Mouse (Mus musculus) stomach, embryonic 14.5 days (tissue): Measurements from ENCODE around the gene Abhd11. TPM values are rescaled to one million over a fixed set of nuclear protein-coding genes. Genes with fewer than 3 reads are reported as not detected.
"Not testable (repeated sequence)": the region's sequence is repeated elsewhere in the genome, so short reads cannot be mapped to it uniquely, and the experiment has no call there.

Experiments
- ATAC-seq: fragments of 200-750 bp; cut with Nextera tagmentation; 2 replicates; pipeline ENCODE4 v1.8.0; 2017; ENCODE audit warnings: low read depth, moderate TSS enrichment; ENCODE audit not compliant: insufficient number of reproducible peaks, insufficient read depth, low FRiP score
- H3K27ac ChIP-seq: fragments of 300-500 bp; sonication (generic); 2 replicates; pipeline ENCODE4 v1.5.1; 2014; ENCODE audit warnings: mild to moderate bottlenecking, low read length, moderate library complexity, mixed read lengths
- H3K27me3 ChIP-seq: fragments of 300-500 bp; sonication (generic); 2 replicates; pipeline ENCODE4 v1.6.1; 2014; ENCODE audit warnings: low read length, control low read depth, mixed read lengths; ENCODE audit not compliant: control insufficient read depth, insufficient read depth
- H3K36me3 ChIP-seq: fragments of 300-500 bp; sonication (generic); 2 replicates; pipeline ENCODE4 v1.6.1; 2014; ENCODE audit warnings: mild to moderate bottlenecking, control low read depth, low read length, moderate library complexity, mixed read lengths; ENCODE audit not compliant: control insufficient read depth, insufficient read depth
- H3K4me1 ChIP-seq: fragments of 300-500 bp; sonication (generic); 2 replicates; pipeline ENCODE4 v1.6.1; 2014; ENCODE audit warnings: low read length, control low read depth, mixed read lengths; ENCODE audit not compliant: control insufficient read depth, insufficient read depth
- H3K4me2 ChIP-seq: fragments of 300-500 bp; sonication (generic); replicated peaks from 2 replicates; pipeline ENCODE4 v1.6.1; 2014; ENCODE audit warnings: low read depth, low read length, control low read depth
- H3K4me3 ChIP-seq: fragments of 300-500 bp; sonication (generic); 2 replicates; pipeline ENCODE4 v1.5.1; 2014; ENCODE audit warnings: low read depth, low read length, control low read depth
- H3K9ac ChIP-seq: fragments of 300-500 bp; sonication (generic); replicated peaks from 2 replicates; pipeline ENCODE4 v1.6.1; 2014; ENCODE audit warnings: low read depth, mild to moderate bottlenecking, control low read depth, low read length, moderate library complexity, mixed read lengths
- H3K9me3 ChIP-seq: fragments of 300-500 bp; sonication (generic); 2 replicates; pipeline ENCODE4 v1.6.1; 2016; ENCODE audit warnings: low read depth, low read length, control low read depth; ENCODE audit not compliant: control insufficient read depth
- WGBS: fragments of 180-500 bp; shearing (Covaris S2); extraction: QIAGEN DNeasy Blood & Tissue Kit; methylation state at CpG from one replicate; pipeline ENCODE4 v1.1.7; 2014; 5-methylcytosine and 5-hydroxymethylcytosine counted together
- polyA plus RNA-seq: library from polyadenylated mRNA; unstranded; fragments of >200 nt; fragmentation: Nextera tagmentation; extraction: Ambion mirVana; gene quantifications from 2 replicates; pipeline ENCODE4 v1.2.1, GENCODE M21; 2014

Abhd11 gene
- polyA plus RNA-seq, 1 experiment from 2014 or later: 73.3 TPM

DNA sequence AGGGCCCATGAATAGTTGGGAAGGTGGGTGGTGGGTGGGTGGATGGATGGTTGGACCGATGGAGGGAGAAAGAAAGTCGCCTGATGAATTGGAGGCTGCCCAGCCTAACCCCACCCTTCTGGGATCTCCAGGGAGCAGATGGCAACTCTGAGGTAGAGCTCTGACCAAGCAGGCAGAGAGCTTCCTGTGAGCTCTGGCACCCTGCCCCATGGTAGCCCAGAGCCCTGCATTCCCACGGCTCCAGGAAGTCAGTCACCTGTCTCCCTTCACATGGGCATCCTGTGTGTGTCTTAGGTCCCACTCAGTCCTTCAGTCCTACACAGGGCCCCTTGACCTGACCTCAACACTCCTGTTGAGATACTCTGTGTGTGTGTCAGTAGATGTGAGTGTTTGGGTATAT, 29.0 kb downstream of the Abhd11 start:
- Histone ChIP-seq H3K4me2 (no peak overlapping the region), H3K9ac (no peak overlapping the region), H3K36me3 (no peaks in the 10 kb centered on the region), H3K4me1 (peaks cover 3% of the 10 kb centered on the region; the same call in 1 of the 2 replicates), H3K27me3 (no peaks in the 10 kb centered on the region), H3K9me3 (peaks cover 3% of the 10 kb centered on the region; the same call in 1 of the 2 replicates), H3K4me3 (no peak overlapping the region), H3K27ac (no peak overlapping the region)
- no peak for ATAC-seq
- 78% methylated on average over 3 of the region's 3 CpGs for WGBS

DNA sequence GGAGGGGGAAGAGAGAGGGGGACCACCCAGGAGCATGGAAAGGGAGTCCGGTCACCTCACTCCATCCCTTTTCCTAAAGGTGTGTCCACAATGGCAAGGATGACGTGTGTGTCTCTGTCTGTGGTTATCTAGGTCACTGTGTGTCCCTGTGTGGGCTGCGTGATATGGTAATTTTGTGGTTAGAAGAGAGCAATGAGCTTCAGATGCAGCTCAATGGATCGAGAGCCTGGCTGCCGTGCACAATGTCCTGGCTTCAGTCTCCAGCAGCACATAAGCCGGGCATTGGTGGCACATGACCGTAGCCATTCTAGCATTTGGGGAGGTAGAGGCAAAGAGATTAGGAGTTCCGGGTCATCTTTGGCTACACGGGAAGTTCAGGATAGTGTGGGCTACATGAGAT, 30.6 kb downstream of the Abhd11 start:
- Histone ChIP-seq H3K4me1 (peaks cover 3% of the 10 kb centered on the region; the same call in 1 of the 2 replicates), H3K27me3 (no peaks in the 10 kb centered on the region), H3K4me2 (no peak overlapping the region), H3K9ac (no peak overlapping the region), H3K9me3 (no peaks in the 10 kb centered on the region), H3K36me3 (peaks cover 1% of the 10 kb centered on the region; the same call in 1 of the 2 replicates), H3K27ac (no peak overlapping the region), H3K4me3 (no peak overlapping the region)
- WGBS: 80% methylated on average over 9 of the region's 9 CpGs
- no peak for ATAC-seq

DNA sequence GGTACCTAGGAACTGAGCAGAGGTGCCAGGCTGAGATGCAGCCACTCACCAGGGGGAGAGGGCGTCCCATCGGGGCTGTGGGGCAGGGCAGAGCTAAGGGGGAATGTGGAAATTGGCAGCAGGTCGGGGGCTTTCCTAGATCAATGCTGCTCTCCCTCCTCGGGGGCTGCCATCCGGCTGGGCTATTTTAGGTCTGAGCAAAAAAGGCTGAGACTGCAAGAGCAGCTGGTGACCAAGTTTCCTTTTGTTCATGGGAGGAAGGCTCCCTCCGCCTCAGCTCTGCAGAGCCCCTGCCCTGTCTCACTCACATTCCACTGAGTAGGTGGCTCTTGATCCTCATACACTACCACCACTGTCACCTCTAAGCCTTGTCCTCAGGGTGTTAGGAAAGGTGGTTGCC, 31.1 kb downstream of the Abhd11 start:
- WGBS: 52% methylated on average over 6 of the region's 6 CpGs
- H3K4me3 ChIP-seq: no peak overlapping the region
- H3K27ac ChIP-seq: no peak overlapping the region

DNA sequence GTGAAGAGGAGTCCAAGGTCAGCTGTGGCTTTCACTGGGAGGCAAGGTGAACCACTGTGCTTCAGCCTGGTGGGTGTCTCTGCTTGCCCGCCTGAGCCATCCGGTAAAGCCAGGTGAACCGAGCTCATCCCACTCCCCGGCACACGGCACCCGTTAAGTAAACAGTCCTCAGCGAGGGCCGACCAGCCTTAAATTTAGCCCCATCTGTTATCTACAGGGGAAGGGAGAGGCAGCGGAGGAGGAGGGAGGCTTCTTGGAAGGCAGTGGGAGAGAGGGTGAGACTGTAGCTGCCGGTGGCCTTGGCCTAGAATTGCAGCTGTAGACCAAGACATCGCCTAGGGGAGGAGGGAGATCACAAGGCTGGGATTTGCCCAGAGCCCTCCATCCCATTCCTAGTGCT, 31.8 kb downstream of the Abhd11 start:
- whole genome bisulfite sequencing: 39% methylated on average over 11 of the region's 11 CpGs

More for the DNA sequence above, 31.1 kb downstream of the Abhd11 start:
- Histone ChIP-seq H3K9me3 (no peaks in the 10 kb centered on the region), H3K36me3 (peaks cover 7% of the 10 kb centered on the region; the same call in 1 of the 2 replicates), H3K9ac (no peak overlapping the region), H3K4me2 (no peak overlapping the region), H3K27me3 (no peaks in the 10 kb centered on the region), H3K4me1 (peaks cover 3% of the 10 kb centered on the region; the same call in 1 of the 2 replicates)
- ATAC-seq: no peak

DNA sequence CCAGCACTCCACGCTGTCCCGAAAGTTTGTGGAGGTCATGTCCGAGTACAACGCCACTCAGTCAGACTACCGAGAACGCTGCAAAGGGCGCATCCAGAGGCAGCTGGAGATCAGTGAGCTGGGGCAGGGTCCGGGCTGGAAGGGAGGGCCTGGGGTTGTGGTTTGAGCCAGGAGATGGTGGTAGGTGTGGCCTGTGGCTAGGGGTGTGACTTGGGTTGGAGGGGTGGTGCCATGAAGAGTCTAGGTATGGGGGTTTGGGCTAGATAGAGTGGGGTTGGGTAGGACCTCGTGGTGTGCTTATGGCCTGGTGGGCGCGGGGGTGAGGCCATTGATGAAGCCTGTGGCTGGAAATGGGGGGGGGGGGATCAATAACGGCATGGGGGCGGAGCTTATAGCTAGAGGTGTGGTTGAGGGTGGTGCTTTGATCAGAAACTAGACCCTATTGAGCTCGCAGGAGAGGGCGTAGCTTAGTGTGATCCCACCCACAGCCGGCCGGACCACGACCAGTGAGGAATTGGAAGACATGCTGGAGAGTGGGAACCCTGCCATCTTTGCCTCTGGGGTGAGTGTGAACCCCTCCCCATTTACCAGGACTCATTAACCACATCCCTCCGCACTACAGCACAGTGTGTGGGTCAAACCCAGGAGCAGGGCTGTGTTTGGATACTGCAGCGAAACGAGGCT, 33.3 kb downstream of the Abhd11 start:
- no peak overlapping the region for H3K27ac ChIP-seq
- no peaks in the 10 kb centered on the region for H3K27me3 ChIP-seq
- ATAC-seq: 0 out of 2 replicates have a peak, but pooled peaks have one; percentile 53
- 41% methylated on average over 21 of the region's 21 CpGs for WGBS
- H3K9ac ChIP-seq: no peak overlapping the region
- H3K4me2 ChIP-seq: peak overlapping the region; percentile 14; the same call in 1 of the 2 replicates
- no peak overlapping the region for H3K4me3 ChIP-seq
- peaks cover 13% of the 10 kb centered on the region; the same call in 1 of the 2 replicates for H3K36me3 ChIP-seq
- H3K4me1 ChIP-seq: no peaks in the 10 kb centered on the region
- no peaks in the 10 kb centered on the region for H3K9me3 ChIP-seq

More for the DNA sequence above, 31.8 kb downstream of the Abhd11 start:
- Histone ChIP-seq H3K36me3 (peaks cover 11% of the 10 kb centered on the region; the same call in 1 of the 2 replicates), H3K9ac (no peak overlapping the region), H3K27ac (no peak overlapping the region), H3K4me3 (no peak overlapping the region), H3K9me3 (no peaks in the 10 kb centered on the region), H3K4me2 (no peak overlapping the region), H3K27me3 (no peaks in the 10 kb centered on the region), H3K4me1 (no peaks in the 10 kb centered on the region)
- ATAC-seq: no peak

DNA sequence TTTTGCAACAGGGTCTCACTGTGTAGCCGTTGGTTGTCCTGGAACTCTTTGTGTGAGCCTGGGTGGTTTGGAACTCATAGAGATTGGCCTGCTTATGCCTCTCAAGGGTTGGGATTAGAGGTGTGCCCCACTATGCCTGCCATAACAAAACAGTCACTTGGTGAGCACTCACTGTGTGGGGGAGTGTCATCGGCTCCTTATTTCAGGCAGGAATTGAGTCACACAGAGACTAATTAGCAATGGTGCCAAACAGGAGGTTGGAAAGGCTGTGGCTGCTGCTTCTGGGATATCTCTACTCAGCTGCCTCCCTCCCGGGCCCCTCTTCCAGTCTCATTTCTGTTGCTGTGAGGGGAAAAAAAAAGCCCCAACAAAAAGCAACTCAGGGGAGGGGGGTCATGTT, 35.6 kb downstream of the Abhd11 start:
- Histone ChIP-seq H3K9me3 (no peaks in the 10 kb centered on the region), H3K4me2 (no peak overlapping the region), H3K4me3 (no peak overlapping the region), H3K27me3 (no peaks in the 10 kb centered on the region), H3K4me1 (no peaks in the 10 kb centered on the region), H3K9ac (no peak overlapping the region), H3K36me3 (peaks cover 20% of the 10 kb centered on the region; the same call in 1 of the 2 replicates), H3K27ac (no peak overlapping the region)
- 90% methylated on average over 3 of the region's 3 CpGs for WGBS
- no peak for ATAC-seq

DNA sequence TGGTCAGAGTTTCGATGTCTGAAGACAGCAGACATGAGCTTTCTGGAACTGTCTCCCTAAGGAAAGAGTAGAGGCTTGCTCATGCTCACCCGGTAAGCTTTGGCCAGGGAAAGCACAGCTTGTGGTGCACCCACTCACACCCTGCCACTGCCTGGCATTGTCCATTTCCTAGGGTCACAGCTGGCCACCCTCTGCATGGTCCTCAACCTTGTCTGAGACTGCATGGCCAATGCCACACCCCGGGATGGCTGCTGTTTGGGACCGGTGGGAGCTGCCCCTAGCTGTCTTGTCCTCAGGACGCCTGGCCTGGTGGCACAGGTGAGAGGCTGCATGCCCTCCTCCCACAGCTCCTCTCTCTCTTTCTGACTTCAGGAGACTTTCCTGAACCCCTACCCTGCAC, 39.6 kb downstream of the Abhd11 start:
- no peak for ATAC-seq
- H3K27me3 ChIP-seq: no peaks in the 10 kb centered on the region
- H3K4me3 ChIP-seq: no peak overlapping the region
- peaks cover 20% of the 10 kb centered on the region; the same call in 1 of the 2 replicates for H3K36me3 ChIP-seq
- no peak overlapping the region for H3K4me2 ChIP-seq
- H3K4me1 ChIP-seq: no peaks in the 10 kb centered on the region
- H3K9ac ChIP-seq: no peak overlapping the region
- H3K9me3 ChIP-seq: no peaks in the 10 kb centered on the region
- H3K27ac ChIP-seq: no peak overlapping the region
- WGBS: 92% methylated on average over 5 of the region's 5 CpGs

DNA sequence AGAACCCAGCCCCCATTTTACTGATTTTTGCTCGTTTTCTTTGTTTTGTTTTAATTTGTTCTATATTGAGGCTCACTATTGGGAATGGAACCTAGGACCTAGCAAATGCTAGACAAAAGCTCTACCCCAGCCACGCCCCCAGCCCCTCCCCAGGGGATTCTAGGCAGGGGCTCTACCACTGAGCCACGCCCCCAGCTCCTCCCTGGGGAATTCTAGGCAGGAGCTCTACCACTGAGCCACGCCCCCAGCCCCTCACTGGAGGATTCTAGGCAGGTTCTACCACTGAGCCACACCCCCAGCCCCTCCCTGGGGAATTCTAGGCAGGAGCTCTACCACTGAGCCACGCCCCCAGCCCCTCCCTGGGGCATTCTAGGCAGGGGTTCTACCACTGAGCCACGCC, 40.3 kb downstream of the Abhd11 start:
- H3K4me3 ChIP-seq, H3K9me3 ChIP-seq, H3K9ac ChIP-seq, H3K27ac ChIP-seq, H3K27me3 ChIP-seq, H3K4me2 ChIP-seq, H3K4me1 ChIP-seq, ATAC-seq: not testable (repeated sequence)
- 87% methylated on average over 6 of the region's 6 CpGs for WGBS
- H3K36me3 ChIP-seq: peaks cover 27% of the 10 kb centered on the region; the same call in 1 of the 2 replicates
